Mouse (Mus musculus): ENCODE results near the gene Zfp322a.
"Not testable (repeated sequence)": the region's sequence is repeated elsewhere in the genome, so short reads cannot be mapped to it uniquely, and the experiment has no call there.

The Zfp322a gene

DNA sequence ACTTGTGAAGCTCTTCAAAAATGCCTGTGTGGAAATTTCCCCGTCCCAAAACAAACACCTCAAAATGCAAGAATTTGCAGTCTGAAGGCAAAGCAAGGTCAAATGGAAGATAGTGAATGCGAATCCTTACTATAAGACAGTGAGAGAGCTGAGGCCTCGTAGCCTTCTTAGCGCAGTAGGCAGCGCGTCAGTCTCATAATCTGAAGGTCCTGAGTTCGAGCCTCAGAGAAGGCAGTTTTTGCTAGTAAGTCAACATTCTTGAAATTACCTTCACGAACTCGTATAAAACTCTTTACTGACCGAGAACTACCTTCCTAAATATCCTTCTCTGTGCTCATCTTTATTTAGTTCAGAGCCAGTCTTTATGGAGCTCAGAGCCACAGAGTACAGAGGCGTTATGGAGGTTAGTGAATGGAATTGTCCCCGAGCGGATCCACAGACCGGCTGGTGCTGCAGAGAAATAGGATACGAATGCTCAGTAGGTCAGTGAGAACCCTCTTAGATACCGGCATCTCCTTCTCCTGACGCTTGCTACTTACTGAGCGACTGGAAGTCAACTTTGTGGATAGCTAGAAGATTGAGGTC lies 51.6 kb downstream of the Zfp322a start:
- DNase-seq (ENCODE audit: low spot score in 2 of 2) = no peak

DNA sequence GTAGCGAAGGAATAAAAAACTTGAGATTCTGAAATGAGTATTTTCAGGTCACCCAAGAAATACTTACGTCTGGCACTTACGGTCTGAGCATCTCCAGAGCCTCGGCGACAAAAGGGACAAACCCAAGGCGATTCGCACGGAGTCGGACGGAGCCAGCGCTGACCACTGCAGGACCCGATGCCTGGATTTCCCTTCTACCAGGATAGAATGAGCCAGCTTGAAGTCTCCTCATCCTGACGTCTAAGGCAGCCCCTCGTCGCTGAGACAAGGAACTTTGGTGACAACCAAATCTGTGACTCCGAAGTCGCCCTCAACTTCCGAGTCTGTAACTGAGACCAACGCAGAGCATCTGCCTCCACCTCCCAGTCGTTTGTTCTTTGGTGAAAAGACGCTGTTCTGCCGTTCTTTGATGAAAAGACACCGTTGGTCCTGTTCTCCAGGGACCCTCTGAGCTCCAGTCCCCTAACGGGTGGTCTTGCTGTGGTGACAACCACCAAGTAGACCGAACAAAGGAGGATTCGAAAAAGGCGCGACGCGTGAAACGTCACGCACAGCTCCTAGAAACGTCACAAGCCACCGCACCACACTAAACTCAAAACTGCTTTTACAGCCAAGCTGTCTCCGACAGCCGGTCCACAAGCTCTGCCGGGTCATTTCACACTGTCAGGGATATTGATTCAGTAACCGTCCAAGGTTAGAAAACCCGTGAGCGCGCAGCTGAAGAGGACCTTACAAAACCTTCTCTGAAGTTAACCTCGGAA lies 55.9 kb downstream of the Zfp322a start:
- no peak for DNase-seq (ENCODE audit: low spot score in 2 of 2)

DNA sequence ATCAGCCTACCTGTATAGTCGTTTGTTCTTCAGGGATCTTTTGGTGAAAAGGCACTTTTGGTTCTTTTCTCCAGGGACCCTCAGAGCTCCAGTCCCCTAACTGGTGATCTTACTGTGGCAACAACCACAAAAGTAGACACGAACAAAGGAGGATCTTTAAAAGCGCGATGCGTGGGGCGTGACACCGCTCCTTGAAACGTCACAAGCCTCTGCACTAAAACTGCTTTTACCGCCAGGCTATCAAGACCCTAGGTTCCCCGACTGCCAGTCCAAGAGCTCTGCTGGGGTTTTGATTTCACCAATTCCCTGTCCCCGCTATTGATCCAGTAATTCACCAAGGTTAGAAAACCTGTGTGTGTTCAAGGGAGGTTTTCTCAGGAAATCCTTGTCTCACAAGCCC lies 59.0 kb downstream of the Zfp322a start:
- DNase-seq (ENCODE audit: low spot score in 2 of 2) = no peak

GRCm38 (mm10) chr13:23309495-23310011 lies 59.5 kb downstream of the Zfp322a start:
- no peak for DNase-seq (ENCODE audit: low spot score in 2 of 2)

GRCm38 (mm10) chr13:23308639-23309307 lies 60.2 kb downstream of the Zfp322a start:
- not testable (repeated sequence) for DNase-seq (ENCODE audit: low spot score in 2 of 2)

DNA sequence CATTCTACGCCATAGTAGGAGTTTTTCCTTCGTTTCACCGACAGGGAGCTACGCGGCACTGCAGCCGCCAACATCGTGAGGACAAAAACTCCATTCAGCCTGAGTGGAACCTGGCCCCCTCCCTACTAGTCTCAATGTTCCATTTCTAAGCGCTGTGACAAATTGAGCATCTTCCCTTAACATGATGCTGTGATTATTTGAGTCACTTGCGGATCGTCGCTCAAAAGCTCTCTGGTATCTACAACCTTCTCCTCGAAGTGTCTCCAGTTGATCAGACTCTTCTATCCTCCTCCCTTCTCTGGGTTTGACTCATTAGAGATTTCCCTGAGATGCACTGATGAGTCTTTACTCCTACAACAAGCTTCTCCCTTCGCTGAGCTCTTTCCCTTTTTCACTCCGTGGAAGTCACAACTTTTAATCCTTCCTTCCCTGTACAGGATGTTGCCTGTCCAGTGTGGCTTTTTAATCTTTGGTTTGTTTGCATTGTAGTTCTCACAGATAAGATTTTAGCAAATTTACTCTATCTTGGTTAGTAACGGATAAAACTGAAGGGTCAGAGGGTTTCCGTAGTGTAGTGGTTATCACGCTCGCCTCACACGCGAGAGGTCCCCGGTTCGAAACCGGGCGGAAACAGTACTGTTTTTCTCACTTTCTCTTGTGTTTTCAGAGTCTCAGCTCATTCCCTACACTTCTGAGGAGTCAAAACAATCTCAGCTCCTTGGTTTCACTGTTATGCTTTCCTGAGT lies 61.8 kb downstream of the Zfp322a start:
- no peak for DNase-seq (ENCODE audit: low spot score in 2 of 2)

DNA sequence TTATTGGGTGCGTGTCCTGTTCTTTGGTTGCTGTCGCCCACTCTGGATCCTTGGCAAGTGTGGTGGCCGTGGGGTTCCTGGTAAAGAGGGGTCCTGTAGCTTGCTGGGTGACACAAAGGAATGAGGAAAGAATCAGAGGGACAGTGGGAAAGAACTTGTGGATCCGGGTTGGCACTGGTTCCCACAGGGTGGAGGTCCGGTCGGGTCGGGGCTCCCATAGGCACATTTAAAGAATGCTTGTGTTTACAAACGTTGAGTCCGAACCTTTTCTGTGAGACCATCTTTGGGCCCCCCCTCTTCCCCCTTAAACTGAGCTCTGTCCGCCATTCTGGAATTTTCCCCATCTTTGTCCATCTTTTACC lies 62.3 kb downstream of the Zfp322a start:
- DNase-seq (ENCODE audit: low spot score in 2 of 2) = no peak
